Mouse (Mus musculus) limb, embryonic 14.5 days (tissue): ENCODE measurements around the gene Sympk. TPM values are rescaled to one million over a fixed set of nuclear protein-coding genes. Genes with fewer than 3 reads are reported as not detected.

Experiments used
- ATAC-seq: fragments of 200-750 bp; cut with Nextera tagmentation; 2 replicates; pipeline ENCODE4 v1.8.0; 2017; ENCODE audit warnings: low read depth, moderate number of reproducible peaks, moderate TSS enrichment; ENCODE audit not compliant: low FRiP score
- DNase-seq: peaks from one replicate; pipeline ENCODE4 v3.0.0-alpha.2; 2015; ENCODE audit warnings: low spot score
- H3K27ac ChIP-seq: fragments of 300-500 bp; sonication (generic); replicated peaks from 2 replicates; pipeline ENCODE4 v1.5.1; 2014; ENCODE audit warnings: low read depth, mild to moderate bottlenecking, low read length, moderate library complexity, mixed read lengths
- H3K27me3 ChIP-seq: fragments of 300-500 bp; sonication (generic); 2 replicates; pipeline ENCODE4 v1.6.1; 2014; ENCODE audit warnings: low read length, mixed read lengths; ENCODE audit not compliant: control insufficient read depth, insufficient read depth
- H3K36me3 ChIP-seq: fragments of 300-500 bp; sonication (generic); 2 replicates; pipeline ENCODE4 v1.6.1; 2014; ENCODE audit warnings: mild to moderate bottlenecking, low read length, moderate library complexity, mixed read lengths; ENCODE audit not compliant: control insufficient read depth, insufficient read depth
- H3K4me1 ChIP-seq: fragments of 300-500 bp; sonication (generic); 2 replicates; pipeline ENCODE4 v1.6.1; 2014; ENCODE audit warnings: antibody characterized with exemption, low read length, mixed read lengths; ENCODE audit not compliant: control insufficient read depth, insufficient read depth
- H3K4me2 ChIP-seq: fragments of 300-500 bp; sonication (generic); replicated peaks from 2 replicates; pipeline ENCODE4 v1.6.1; 2014; ENCODE audit warnings: low read depth, mild to moderate bottlenecking, low read length, moderate library complexity; ENCODE audit not compliant: severe bottlenecking
- H3K4me3 ChIP-seq: fragments of 300-500 bp; sonication (generic); replicated peaks from 2 replicates; pipeline ENCODE4 v1.5.1; 2014; ENCODE audit warnings: low read length
- H3K9ac ChIP-seq: fragments of 300-500 bp; sonication (generic); 2 replicates; pipeline ENCODE4 v1.6.1; 2014; ENCODE audit warnings: mild to moderate bottlenecking, low read depth, low read length, moderate library complexity; ENCODE audit not compliant: severe bottlenecking
- H3K9me3 ChIP-seq: fragments of 300-500 bp; sonication (generic); 2 replicates; pipeline ENCODE4 v1.6.1; 2016; ENCODE audit warnings: low read length; ENCODE audit not compliant: control insufficient read depth
- POLR2A ChIP-seq: fragments of 200-500 bp; IDR thresholded peaks from 2 replicates; pipeline ENCODE4 v1.8.0; 2012; ENCODE audit warnings: inconsistent platforms, mild to moderate bottlenecking, moderate library complexity, borderline replicate concordance; ENCODE audit not compliant: insufficient read depth, insufficient read length; ENCODE audit errors: extremely low read depth
- WGBS: fragments of 180-500 bp; shearing (Covaris S2); extraction: QIAGEN DNeasy Blood & Tissue Kit; methylation state at CpG from one replicate; pipeline ENCODE4 v1.1.7; 2014; 5-methylcytosine and 5-hydroxymethylcytosine counted together
- polyA plus RNA-seq, 2 experiments: library from polyadenylated mRNA; depleted of rRNA in 1 of 2; stranded (reverse) in 1 of 2; unstranded in 1 of 2; fragments of >200 nt; fragmentation: Nextera tagmentation in 1 of 2; extraction: Ambion mirVana in 1 of 2; gene quantifications; 2 replicates each; pipeline versions ENCODE4 v1.2.1 to v1.2.3; 2012 to 2014

Gene Sympk
- polyA plus RNA-seq, 2 experiments: 23.0 to 97.0 TPM

DNA sequence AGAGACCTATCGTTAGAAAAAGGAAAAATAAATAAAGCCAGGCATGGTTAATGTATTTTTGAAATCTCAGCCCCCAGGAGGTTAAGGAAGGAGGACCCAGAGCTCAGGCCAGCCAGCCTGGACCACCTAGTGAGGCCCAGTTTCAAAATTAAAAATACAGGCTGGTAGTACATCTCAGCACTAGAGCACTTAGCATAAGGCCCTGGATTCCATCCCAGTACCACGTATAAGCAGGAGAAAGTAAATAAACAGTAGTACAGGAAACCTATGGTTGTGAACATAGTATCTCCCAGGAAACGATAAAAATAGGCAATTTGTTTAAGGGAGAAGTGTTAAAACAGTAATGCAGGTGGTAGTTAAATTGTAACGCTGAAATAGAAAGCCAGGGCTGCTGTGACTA lies 22.1 kb upstream of the Sympk start:
- no peak for TF ChIP-seq POLR2A
- Histone ChIP-seq H3K9ac (peak overlapping the region; percentile 65), H3K27me3 (no peaks in the 10 kb centered on the region), H3K4me3 (peak overlapping the region; percentile 41), H3K27ac (peak overlapping the region; percentile 75), H3K36me3 (peaks cover 33% of the 10 kb centered on the region), H3K4me2 (peak overlapping the region; percentile 62), H3K4me1 (peaks cover 28% of the 10 kb centered on the region), H3K9me3 (no peaks in the 10 kb centered on the region)
- DNase-seq (no peak), ATAC-seq (no peak)
- 33% methylated on average over 4 of the region's 4 CpGs for WGBS

DNA sequence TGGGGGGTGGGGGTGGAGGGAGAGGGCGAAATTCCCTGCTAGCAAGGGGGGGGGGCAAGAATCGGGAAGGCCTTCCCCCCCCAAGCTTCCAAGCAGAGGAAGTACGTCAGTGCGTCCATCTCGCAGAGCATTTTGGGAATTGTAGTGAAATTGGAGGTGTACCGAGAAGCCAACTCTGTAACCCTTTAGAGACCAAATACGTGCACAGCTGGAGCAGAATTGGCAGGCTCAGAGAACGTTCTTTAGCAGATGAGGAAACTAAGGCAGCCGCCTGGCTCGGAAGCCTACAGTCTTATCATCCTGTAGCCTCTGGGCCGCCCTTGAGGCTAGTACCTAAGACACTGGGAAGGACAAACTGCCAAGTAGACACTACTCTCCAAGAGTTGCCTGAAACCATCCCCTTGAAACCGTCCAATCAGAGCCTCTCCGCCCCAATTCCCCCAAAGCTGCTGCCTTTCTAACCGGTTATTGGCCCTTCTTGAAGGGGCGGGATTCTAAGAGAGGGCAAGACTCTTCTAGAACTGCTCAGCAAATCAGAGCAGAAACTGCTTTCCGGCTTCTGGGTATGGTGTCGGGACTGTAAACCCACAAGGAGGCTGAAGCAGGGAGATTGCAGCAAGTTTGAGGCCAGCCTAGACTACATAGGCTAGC lies 21.2 kb upstream of the Sympk start:
- peak; percentile 77 for ATAC-seq
- H3K36me3 ChIP-seq: peaks cover 42% of the 10 kb centered on the region
- no peaks in the 10 kb centered on the region for H3K9me3 ChIP-seq
- no peak for TF ChIP-seq POLR2A
- DNase-seq: peak; percentile 95
- H3K9ac ChIP-seq: peak overlapping the region; percentile 65
- WGBS: 2% methylated on average over 17 of the region's 17 CpGs
- H3K27me3 ChIP-seq: no peaks in the 10 kb centered on the region
- peak overlapping the region; percentile 75 for H3K27ac ChIP-seq
- peak overlapping the region; percentile 41 for H3K4me3 ChIP-seq
- peak overlapping the region; percentile 62 for H3K4me2 ChIP-seq
- peaks cover 34% of the 10 kb centered on the region for H3K4me1 ChIP-seq

DNA sequence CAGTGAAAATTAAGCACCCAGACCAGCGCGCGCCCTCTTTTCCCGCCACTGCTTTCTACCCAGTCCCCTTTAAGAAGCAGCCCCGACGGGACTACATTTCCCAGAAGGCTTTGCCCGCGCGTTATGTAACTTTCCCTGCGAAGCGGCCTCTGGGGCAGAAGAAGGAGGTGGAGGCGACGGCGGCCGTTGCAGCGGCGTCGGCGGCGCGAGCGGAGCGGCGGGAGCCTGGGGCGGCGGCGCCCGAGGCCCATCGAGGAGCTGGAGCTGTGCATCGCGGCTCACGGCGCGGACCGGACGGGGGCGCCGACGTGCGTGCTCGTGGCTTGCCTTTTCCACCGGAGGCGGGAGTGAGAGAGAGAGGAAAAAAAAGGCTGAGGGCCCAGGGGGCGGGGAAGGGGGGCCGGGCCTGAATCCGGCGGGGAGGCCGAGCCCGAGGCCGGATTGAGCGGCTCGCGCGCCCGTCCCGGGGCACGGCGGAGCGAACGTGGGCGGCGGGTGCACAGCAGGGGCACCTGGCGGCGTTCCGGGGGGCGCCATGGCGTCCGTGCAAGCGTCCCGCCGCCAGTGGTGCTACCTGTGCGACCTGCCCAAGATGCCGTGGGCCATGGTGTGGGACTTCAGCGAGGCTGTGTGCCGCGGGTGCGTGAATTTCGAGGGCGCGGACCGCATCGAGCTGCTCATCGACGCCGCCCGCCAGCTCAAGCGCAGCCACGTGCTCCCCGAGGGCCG lies 20.1 kb upstream of the Sympk start, which contains the start of gene Irf2bp1:
Gene Irf2bp1 (plus strand): TSS at position 143 of the 729 bp plus-strand sequence.
- ATAC-seq (peak; percentile 79), DNase-seq (peak; percentile 97)
- H3K27me3 ChIP-seq: no peaks in the 10 kb centered on the region
- H3K4me3 ChIP-seq: peak within 1 kb of the TSS; percentile 92
- H3K4me2 ChIP-seq: peak within 1 kb of the TSS; percentile 97
- H3K27ac ChIP-seq: peak within 1 kb of the TSS; percentile 93
- under 1% methylated on average over 62 of the region's 90 CpGs for WGBS
- TF ChIP-seq POLR2A: peak; percentile 81; the same call in 1 of the 2 replicates
- no peaks in the 10 kb centered on the region for H3K9me3 ChIP-seq
- H3K36me3 ChIP-seq: peaks cover 43% of the 10 kb centered on the region
- H3K9ac ChIP-seq: peak within 1 kb of the TSS; percentile 88
- H3K4me1 ChIP-seq: peaks cover 34% of the 10 kb centered on the region

DNA sequence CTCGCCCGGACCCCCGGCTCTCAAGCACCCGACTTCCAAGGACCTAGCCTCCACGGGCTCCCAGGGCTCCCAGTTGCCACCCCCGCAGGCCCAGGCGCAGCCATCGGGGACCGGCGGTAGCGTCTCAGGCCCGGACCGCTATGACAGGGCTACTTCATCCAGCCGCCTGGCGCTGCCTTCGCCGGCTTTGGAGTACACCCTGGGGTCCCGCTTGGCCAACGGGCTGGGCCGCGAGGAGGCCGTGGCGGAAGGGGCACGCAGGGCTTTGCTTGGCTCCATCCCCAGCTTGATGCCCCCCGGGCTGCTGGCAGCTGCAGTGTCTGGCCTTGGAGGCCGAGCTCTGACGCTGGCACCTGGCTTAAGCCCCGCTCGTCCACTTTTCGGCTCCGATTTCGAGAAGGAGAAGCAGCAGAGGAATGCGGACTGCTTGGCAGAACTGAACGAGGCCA lies 19.5 kb upstream of the Sympk start:
- no peak for TF ChIP-seq POLR2A

DNA sequence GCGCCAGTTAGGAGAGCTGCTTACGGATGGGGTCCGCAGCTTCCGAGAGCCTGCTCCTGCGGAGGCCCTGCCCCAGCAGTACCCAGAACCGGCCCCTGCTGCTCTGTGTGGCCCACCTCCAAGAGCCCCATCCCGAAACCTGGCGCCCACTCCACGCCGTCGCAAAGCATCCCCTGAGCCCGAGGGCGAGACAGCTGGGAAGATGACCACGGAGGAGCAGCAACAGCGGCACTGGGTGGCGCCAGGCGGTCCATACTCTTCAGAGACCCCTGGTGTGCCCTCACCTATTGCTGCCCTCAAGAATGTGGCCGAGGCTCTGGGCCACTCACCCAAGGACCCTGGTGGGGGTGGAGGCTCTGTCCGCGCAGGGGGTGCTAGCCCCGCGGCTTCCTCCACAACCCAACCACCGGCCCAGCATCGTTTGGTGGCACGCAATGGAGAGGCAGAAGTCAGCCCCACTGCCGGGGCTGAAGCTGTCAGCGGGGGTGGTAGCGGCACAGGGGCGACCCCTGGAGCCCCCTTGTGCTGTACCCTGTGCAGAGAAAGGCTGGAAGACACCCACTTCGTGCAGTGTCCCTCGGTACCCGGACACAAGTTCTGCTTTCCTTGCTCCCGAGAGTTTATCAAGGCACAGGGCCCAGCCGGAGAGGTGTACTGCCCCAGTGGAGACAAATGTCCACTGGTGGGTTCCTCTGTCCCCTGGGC lies 18.6 kb upstream of the Sympk start:
- WGBS: 83% methylated on average over 34 of the region's 34 CpGs
- DNase-seq (no peak), ATAC-seq (no peak)
- peak overlapping the region; percentile 97 for H3K4me2 ChIP-seq
- no peak for TF ChIP-seq POLR2A
- H3K4me1 ChIP-seq: peaks cover 34% of the 10 kb centered on the region
- no peak overlapping the region for H3K27ac ChIP-seq
- H3K27me3 ChIP-seq: no peaks in the 10 kb centered on the region
- no peaks in the 10 kb centered on the region for H3K9me3 ChIP-seq
- H3K4me3 ChIP-seq: peak overlapping the region; percentile 92
- H3K9ac ChIP-seq: 0 out of 2 replicates have a peak overlapping the region, but pooled peaks have one; percentile 88
- H3K36me3 ChIP-seq: peaks cover 38% of the 10 kb centered on the region

More for the DNA sequence above, 19.5 kb upstream of the Sympk start:
- Histone ChIP-seq H3K36me3 (peaks cover 43% of the 10 kb centered on the region), H3K4me3 (peak overlapping the region; percentile 92), H3K4me2 (peak overlapping the region; percentile 97), H3K4me1 (peaks cover 34% of the 10 kb centered on the region), H3K27me3 (no peaks in the 10 kb centered on the region), H3K27ac (peak overlapping the region; percentile 93), H3K9me3 (no peaks in the 10 kb centered on the region), H3K9ac (peak overlapping the region; percentile 88)
- WGBS: under 1% methylated on average over 25 of the region's 34 CpGs
- ATAC-seq (no peak), DNase-seq (no peak)
